Mouse (Mus musculus): ENCODE results near the gene Samd4b. TPM values are rescaled to one million over a fixed set of nuclear protein-coding genes. Genes with fewer than 3 reads are reported as not detected.

Gene Samd4b
- total RNA-seq, 1 experiment: 30.3 TPM

GRCm38 (mm10) chr7:28442688-28443087 lies 155.3 kb downstream of the Samd4b start:
- Histone ChIP-seq H3K4me3 (ENCODE audit: insufficient read depth in 1 of 2, low read depth in 1 of 2, low read length in 2 of 2, poor library complexity in 1 of 2, severe bottlenecking in 1 of 2) (no peak overlapping the region), H3K9ac (ENCODE audit: insufficient read depth, low read depth, low read length, poor library complexity, severe bottlenecking) (no peak overlapping the region), H3K27ac (ENCODE audit: insufficient read depth, low read depth, low read length, poor library complexity, severe bottlenecking) (no peak overlapping the region), H3K36me3 (ENCODE audit: control insufficient read depth, insufficient read depth, low read length, poor library complexity, severe bottlenecking) (no peaks in the 10 kb centered on the region), H3K4me1 (ENCODE audit: control insufficient read depth in 2 of 2, insufficient read depth in 2 of 2, low read length in 2 of 2, poor library complexity in 1 of 2) (peaks cover under 1 to 6% of the 10 kb centered on the region in 2 experiments; a peak in 2 of 4 replicates), H3K9me3 (ENCODE audit: control insufficient read depth, insufficient read depth, low read depth, low read length) (no peaks in the 10 kb centered on the region)
- DNase-seq (ENCODE audit: low read depth, low spot score): no peak
- in situ Hi-C loops (cut with MboI; ENCODE audit: low sequenced_read_pairs in 2 of 2, unreplicated experiment in 2 of 2): no loop called here
- TF ChIP-seq ZC3H11A (IDR thresholded peaks at IDR 0.05; ENCODE audit: borderline replicate concordance, low read depth, low read length) (no peak), ZNF384 (IDR thresholded peaks at IDR 0.05; ENCODE audit: low read depth, low read length) (no peak), CHD2 (IDR thresholded peaks at IDR 0.05; ENCODE audit: low read depth, low read length) (no peak), HCFC1 (IDR thresholded peaks at IDR 0.05; ENCODE audit: borderline replicate concordance, insufficient read depth, low read length) (no peak), MAFK (IDR thresholded peaks at IDR 0.05; ENCODE audit: insufficient read depth, low read depth, low read length) (no peak)

GRCm38 (mm10) chr7:28441776-28442485 lies 156.0 kb downstream of the Samd4b start:
- in situ Hi-C loops (cut with MboI; ENCODE audit: low sequenced_read_pairs in 2 of 2, unreplicated experiment in 2 of 2): no loop called here
- no peak overlapping the region for H3K4me3 ChIP-seq (ENCODE audit: insufficient read depth in 1 of 2, low read depth in 1 of 2, low read length in 2 of 2, poor library complexity in 1 of 2, severe bottlenecking in 1 of 2)

GRCm38 (mm10) chr7:28440739-28441138 lies 157.2 kb downstream of the Samd4b start:
- peak; percentile 49 for DNase-seq (ENCODE audit: low read depth, low spot score)

More at GRCm38 (mm10) chr7:28441776-28442485, 156.0 kb downstream of the Samd4b start:
- no peaks in the 10 kb centered on the region for H3K36me3 ChIP-seq (ENCODE audit: control insufficient read depth, insufficient read depth, low read length, poor library complexity, severe bottlenecking)
- H3K9ac ChIP-seq (ENCODE audit: insufficient read depth, low read depth, low read length, poor library complexity, severe bottlenecking): no peak overlapping the region
- TF ChIP-seq ZC3H11A (IDR thresholded peaks at IDR 0.05; ENCODE audit: borderline replicate concordance, low read depth, low read length) (no peak), HCFC1 (IDR thresholded peaks at IDR 0.05; ENCODE audit: borderline replicate concordance, insufficient read depth, low read length) (no peak), CHD2 (IDR thresholded peaks at IDR 0.05; ENCODE audit: low read depth, low read length) (no peak), MAFK (IDR thresholded peaks at IDR 0.05; ENCODE audit: insufficient read depth, low read depth, low read length) (no peak), ZNF384 (IDR thresholded peaks at IDR 0.05; ENCODE audit: low read depth, low read length) (no peak)
- no peak overlapping the region for H3K27ac ChIP-seq (ENCODE audit: insufficient read depth, low read depth, low read length, poor library complexity, severe bottlenecking)
- peaks cover 0 to 6% of the 10 kb centered on the region in 2 experiments; a peak in 2 of 4 replicates for H3K4me1 ChIP-seq (ENCODE audit: control insufficient read depth in 2 of 2, insufficient read depth in 2 of 2, low read length in 2 of 2, poor library complexity in 1 of 2)
- no peaks in the 10 kb centered on the region for H3K9me3 ChIP-seq (ENCODE audit: control insufficient read depth, insufficient read depth, low read depth, low read length)
- DNase-seq (ENCODE audit: low read depth, low spot score): no peak

GRCm38 (mm10) chr7:28438771-28439170 lies 159.2 kb downstream of the Samd4b start:
- TF ChIP-seq MAFK (IDR thresholded peaks at IDR 0.05; ENCODE audit: insufficient read depth, low read depth, low read length): no peak
- TF ChIP-seq HCFC1 (IDR thresholded peaks at IDR 0.05; ENCODE audit: borderline replicate concordance, insufficient read depth, low read length): no peak
- no peak for TF ChIP-seq ZC3H11A (IDR thresholded peaks at IDR 0.05; ENCODE audit: borderline replicate concordance, low read depth, low read length)
- peak; percentile 54 for TF ChIP-seq ZNF384 (IDR thresholded peaks at IDR 0.05; ENCODE audit: low read depth, low read length)
- no peak for TF ChIP-seq CHD2 (IDR thresholded peaks at IDR 0.05; ENCODE audit: low read depth, low read length)
- H3K9me3 ChIP-seq (ENCODE audit: control insufficient read depth, insufficient read depth, low read depth, low read length): no peaks in the 10 kb centered on the region
- in situ Hi-C loops (cut with MboI; ENCODE audit: low sequenced_read_pairs in 2 of 2, unreplicated experiment in 2 of 2): loop anchor here in 1 of 2 experiments (10.0 kb wide), 1 partner anchor 166 kb away; no protein-coding TSS in a partner anchor
- H3K27ac ChIP-seq (ENCODE audit: insufficient read depth, low read depth, low read length, poor library complexity, severe bottlenecking): no peak overlapping the region
- H3K4me3 ChIP-seq (ENCODE audit: insufficient read depth in 1 of 2, low read depth in 1 of 2, low read length in 2 of 2, poor library complexity in 1 of 2, severe bottlenecking in 1 of 2): no peak overlapping the region
- DNase-seq (ENCODE audit: low read depth, low spot score): no peak
- H3K4me1 ChIP-seq (ENCODE audit: control insufficient read depth in 2 of 2, insufficient read depth in 2 of 2, low read length in 2 of 2, poor library complexity in 1 of 2): peaks cover 0 to 4% of the 10 kb centered on the region in 2 experiments; a peak in 2 of 4 replicates
- H3K36me3 ChIP-seq (ENCODE audit: control insufficient read depth, insufficient read depth, low read length, poor library complexity, severe bottlenecking): no peaks in the 10 kb centered on the region
- H3K9ac ChIP-seq (ENCODE audit: insufficient read depth, low read depth, low read length, poor library complexity, severe bottlenecking): no peak overlapping the region

More at GRCm38 (mm10) chr7:28440739-28441138, 157.2 kb downstream of the Samd4b start:
- in situ Hi-C loops (cut with MboI; ENCODE audit: low sequenced_read_pairs in 2 of 2, unreplicated experiment in 2 of 2): no loop called here
- Histone ChIP-seq H3K9ac (ENCODE audit: insufficient read depth, low read depth, low read length, poor library complexity, severe bottlenecking) (no peak overlapping the region), H3K36me3 (ENCODE audit: control insufficient read depth, insufficient read depth, low read length, poor library complexity, severe bottlenecking) (no peaks in the 10 kb centered on the region), H3K4me3 (ENCODE audit: insufficient read depth in 1 of 2, low read depth in 1 of 2, low read length in 2 of 2, poor library complexity in 1 of 2, severe bottlenecking in 1 of 2) (no peak overlapping the region), H3K27ac (ENCODE audit: insufficient read depth, low read depth, low read length, poor library complexity, severe bottlenecking) (no peak overlapping the region), H3K9me3 (ENCODE audit: control insufficient read depth, insufficient read depth, low read depth, low read length) (no peaks in the 10 kb centered on the region), H3K4me1 (ENCODE audit: control insufficient read depth in 2 of 2, insufficient read depth in 2 of 2, low read length in 2 of 2, poor library complexity in 1 of 2) (peaks cover 0 to 4% of the 10 kb centered on the region in 2 experiments; a peak in 1 of 4 replicates)
- TF ChIP-seq ZC3H11A (IDR thresholded peaks at IDR 0.05; ENCODE audit: borderline replicate concordance, low read depth, low read length) (no peak), ZNF384 (IDR thresholded peaks at IDR 0.05; ENCODE audit: low read depth, low read length) (no peak), CHD2 (IDR thresholded peaks at IDR 0.05; ENCODE audit: low read depth, low read length) (no peak), HCFC1 (IDR thresholded peaks at IDR 0.05; ENCODE audit: borderline replicate concordance, insufficient read depth, low read length) (no peak), MAFK (IDR thresholded peaks at IDR 0.05; ENCODE audit: insufficient read depth, low read depth, low read length) (no peak)
